11 mouse cellular contexts compared by ENCODE assay signal in the genomic region with DNA sequence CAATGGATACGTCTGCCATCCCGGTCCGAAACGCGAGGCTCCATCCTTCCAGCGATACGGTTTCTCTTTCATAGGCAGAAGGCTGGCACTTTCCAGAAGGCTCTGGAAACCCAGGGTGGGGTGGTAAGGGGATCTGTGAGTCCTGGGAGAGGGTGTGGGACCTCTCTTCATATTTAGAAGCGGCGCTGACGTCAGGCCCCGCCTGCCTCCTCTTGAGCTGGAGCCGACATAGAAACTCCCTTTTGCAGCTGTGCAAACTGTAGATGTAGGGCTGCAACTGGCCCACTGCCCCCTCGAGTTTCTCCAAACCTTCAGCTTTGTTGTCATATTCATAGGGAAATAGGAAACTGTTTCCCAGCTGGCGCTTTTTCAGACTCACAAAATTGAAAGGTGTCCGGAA.
A peak's percentile ranks its signal among the peaks of the same experiment; 100 is the strongest.
DNase-seq lines count a peak whose midpoint lies in the region; TF ChIP-seq lines count a peak whose summit lies in the region.
"Had no signal": no experiment of that assay in that cellular context is flagged by ENCODE, and none has a peak within 500 bp of the region (broad histone marks: within the 10 kb centered on the region; RNA-seq: fewer than 3 reads in every experiment).

No protein-coding gene starts in this region.

- TF ChIP-seq POLR2A in kidney, adult 2 months (IDR thresholded peaks at IDR 0.05; ENCODE audit: low read depth, low read length) = no peak

- 56% methylated on average over 15 of the region's 15 CpGs for WGBS in kidney, adult 2 months

- peak overlapping the region; percentile 23 for H3K4me3 ChIP-seq in kidney, adult 2 months (ENCODE audit: insufficient read depth, low read depth, low read length)
- H3K4me3 ChIP-seq: hindbrain, embryonic 15.5 days had no signal

- DNase-seq in kidney, adult 2 months = no peak
- no peak for DNase-seq in kidney, adult 8-10 months
- peak; percentile 17 for DNase-seq in ovary, adult 18-20 months (ENCODE audit: low spot score)
- no peak for DNase-seq in ovary, postnatal 10 days (ENCODE audit: low spot score)
- peak; percentile 63 for DNase-seq in gastrocnemius, postnatal 25 days
- peak; percentile 79 for DNase-seq in skeletal muscle tissue, adult 2 months (ENCODE audit: low read depth, low spot score)
- no peak for DNase-seq in c-Kit-positive CD71-positive TER-119-positive erythroid progenitor cells, embryonic 14.5 days (ENCODE audit: low spot score)
- no peak for DNase-seq in layer of hippocampus, postnatal 25 days (ENCODE audit: extremely low spot score in 1 of 2, low spot score in 1 of 2)
- DNase-seq: cerebellum, postnatal 36 days had no signal

- H3K27me3 ChIP-seq in kidney, adult 2 months (replicated peaks; ENCODE audit: control insufficient read depth, insufficient read depth, low read length) = no peaks in the 10 kb centered on the region
- H3K27me3 ChIP-seq: hindbrain, embryonic 15.5 days had no signal

- H3K27ac ChIP-seq in kidney, adult 2 months (ENCODE audit: insufficient read depth, low read depth, low read length) = no peak overlapping the region
- H3K27ac ChIP-seq: hindbrain, embryonic 15.5 days; macrophage had no signal

- H3K4me1 ChIP-seq in kidney, adult 2 months (ENCODE audit: control insufficient read depth, insufficient read depth, low read length) = no peaks in the 10 kb centered on the region
- H3K4me1 ChIP-seq: hindbrain, embryonic 15.5 days had no signal

- no peaks in the 10 kb centered on the region for H3K36me3 ChIP-seq in kidney, adult 2 months (ENCODE audit: control insufficient read depth, insufficient read depth, low read length)
- H3K36me3 ChIP-seq: hindbrain, embryonic 15.5 days had no signal

- no peak for TF ChIP-seq CTCF in kidney, adult 2 months (conservative IDR thresholded peaks at IDR 0.05; ENCODE audit: insufficient read depth, insufficient read length, low read depth, low read length)

Comparison
In these comparisons a context has a peak if more than half of its experiments do, and no peak if none do; other contexts are left out.
1. DNase-seq: peak in ovary, adult 18-20 months (single experiment), gastrocnemius, postnatal 25 days (single experiment) and skeletal muscle tissue, adult 2 months (single experiment); none in kidney, adult 2 months (single experiment), kidney, adult 8-10 months (0 of 2), ovary, postnatal 10 days (single experiment), c-Kit-positive CD71-positive TER-119-positive erythroid progenitor cells, embryonic 14.5 days (single experiment) and layer of hippocampus, postnatal 25 days (0 of 2).